Mouse (Mus musculus): ENCODE data around the gene Rnf123. TPM values are rescaled to one million over a fixed set of nuclear protein-coding genes. Genes with fewer than 3 reads are reported as not detected.

Gene Rnf123
- total RNA-seq (2022), result 100 to 1,000 TPM in 3 of 4 experiments, 10 to 100 TPM in 1; 89.0 to 123 (median 115) TPM

DNA sequence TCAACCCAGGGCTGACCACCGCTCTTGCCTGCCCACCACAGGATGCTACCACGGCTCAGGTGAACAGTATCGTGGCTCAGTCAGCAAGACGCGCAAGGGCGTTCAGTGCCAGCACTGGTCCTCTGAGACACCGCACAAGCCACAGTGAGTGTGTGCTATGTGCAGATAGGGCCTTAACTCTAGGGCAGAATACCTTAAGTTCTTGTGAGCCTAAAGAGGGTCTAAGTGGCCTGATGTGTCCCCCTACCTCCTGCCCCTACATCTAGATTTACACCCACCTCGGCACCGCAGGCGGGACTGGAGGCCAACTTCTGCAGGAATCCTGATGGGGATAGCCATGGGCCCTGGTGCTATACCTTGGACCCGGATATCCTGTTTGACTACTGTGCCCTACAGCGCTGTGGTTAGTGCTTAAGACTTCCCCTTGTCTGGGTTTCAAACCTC lies at the start of gene Rnf123:
Gene Rnf123 (minus strand): TSS at position 359 of the 444 bp plus-strand sequence.
- DNase-seq (ENCODE audit: low spot score in 2 of 2), result no peak

DNA sequence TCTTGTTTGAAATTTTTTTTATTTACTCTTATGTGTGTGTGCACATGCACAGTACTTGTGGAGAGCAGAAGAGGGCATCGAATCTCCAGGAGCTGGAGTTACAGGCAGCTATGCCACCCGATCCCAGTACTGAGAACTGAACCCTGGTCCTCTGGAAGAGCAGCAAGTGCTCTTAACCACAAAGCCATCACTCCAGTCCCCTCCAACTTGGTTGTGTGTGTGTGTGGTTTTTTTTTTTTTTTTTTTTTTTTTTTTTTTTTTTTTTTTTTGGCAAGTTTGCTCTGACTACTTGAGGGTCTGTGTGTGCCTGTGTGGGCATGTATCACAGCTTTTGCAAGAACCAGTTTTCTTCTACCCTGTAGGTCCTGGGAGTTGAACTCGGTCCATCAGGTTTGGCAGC lies 49.2 kb upstream of the Rnf123 start:
- no peak for DNase-seq (ENCODE audit: low spot score in 2 of 2)

DNA sequence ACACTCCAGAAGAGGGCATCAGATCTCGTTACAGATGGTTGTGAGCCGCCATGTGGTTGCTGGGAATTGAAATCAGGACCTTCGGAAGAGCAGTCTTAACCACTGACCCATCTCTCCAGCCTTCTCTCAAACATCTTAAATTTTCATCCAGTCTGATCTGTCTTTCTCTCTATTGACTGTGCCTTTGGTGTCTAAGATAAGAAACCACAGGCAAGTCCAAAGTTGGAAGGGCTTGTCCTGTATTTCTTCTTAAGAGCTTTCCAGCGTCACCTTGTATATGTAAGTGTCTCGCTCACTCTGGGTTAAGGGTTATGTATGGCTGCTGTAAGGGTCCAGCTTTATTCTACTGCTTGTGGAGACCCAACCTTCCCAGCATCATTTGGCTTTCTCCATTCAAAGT lies 48.4 kb upstream of the Rnf123 start:
- DNase-seq (ENCODE audit: low spot score in 2 of 2), result no peak

GRCm38 (mm10) chr9:108129042-108129948 lies 46.1 kb upstream of the Rnf123 start:
- no peak for DNase-seq (ENCODE audit: low spot score in 2 of 2)

DNA sequence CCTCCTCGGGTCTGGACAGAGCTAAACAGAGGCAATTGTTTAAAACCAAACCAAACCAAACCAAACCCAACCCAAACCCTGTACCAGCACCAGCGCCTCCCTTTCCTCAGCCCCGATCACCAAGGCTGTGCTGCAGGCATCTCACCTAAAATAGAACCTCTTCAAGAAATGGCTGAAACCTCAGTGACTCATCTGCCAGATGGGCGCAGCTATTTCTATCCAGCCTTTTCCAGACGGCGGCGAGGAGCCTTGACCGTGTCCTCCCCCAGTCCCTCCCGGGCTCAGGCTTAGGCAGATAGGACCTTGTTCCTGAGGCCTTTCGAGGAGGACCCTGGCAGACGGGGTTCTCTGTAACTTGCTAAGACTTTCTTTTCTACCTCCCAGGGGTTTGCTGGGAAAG lies 45.1 kb upstream of the Rnf123 start:
- peak in 1 of 2 experiments; percentile 59 for DNase-seq (ENCODE audit: low spot score in 2 of 2)

DNA sequence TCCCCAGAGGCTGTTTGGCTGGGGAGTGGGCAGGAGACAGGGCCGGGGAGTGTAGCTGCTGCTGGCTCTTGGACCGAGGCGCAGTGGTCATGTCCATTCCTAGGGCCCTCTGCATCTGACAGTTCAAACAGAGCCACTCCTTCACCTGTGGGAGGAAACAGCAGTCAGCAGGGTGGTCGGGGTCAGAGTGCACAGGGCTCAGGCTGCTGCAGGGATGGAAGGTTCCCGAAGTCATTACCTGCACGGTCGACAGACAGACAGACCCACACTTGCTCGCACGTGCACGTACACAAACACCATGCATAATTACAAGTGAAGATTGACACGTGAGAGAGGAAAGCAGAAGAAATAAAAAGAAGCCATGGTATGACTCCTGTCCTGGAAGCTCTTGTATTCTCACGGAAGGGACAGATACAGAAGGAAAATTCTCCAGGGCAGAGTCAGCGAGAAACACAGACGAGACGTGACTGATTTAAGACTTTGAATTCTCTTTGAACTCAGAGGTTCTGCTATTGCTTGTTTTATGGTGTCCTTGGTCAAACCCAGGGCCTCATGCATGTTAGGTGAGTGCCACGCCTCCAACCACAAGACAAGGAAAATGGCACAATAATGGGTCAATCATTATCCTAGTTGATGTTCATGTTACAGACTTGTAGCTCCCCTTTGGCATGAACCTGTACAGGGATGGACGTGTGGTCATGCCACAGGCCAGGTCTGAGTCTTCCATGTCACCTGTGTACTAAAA lies 43.5 kb upstream of the Rnf123 start:
- no peak for DNase-seq (ENCODE audit: low spot score in 2 of 2)

DNA sequence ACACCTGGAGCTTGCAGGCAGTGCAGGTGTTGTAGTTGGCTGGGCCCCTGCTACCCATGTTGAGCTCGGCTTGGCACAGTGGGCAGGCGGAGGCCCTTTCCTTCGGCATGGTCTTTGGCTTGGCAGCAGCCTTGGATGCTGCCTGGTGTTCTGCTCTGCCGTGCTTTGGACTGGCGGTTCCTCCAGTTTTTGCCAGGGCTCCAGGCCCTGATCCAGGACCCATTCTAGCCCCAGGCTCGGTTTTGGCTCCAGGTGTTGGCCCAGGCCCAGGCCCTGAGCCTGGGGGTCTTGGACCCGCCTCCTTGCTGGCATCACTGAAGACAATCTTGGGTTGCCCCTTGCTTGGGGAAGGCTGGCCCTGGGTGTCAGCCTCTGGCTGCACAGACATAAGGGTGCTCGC lies 42.6 kb upstream of the Rnf123 start:
- DNase-seq (ENCODE audit: low spot score in 2 of 2), result no peak

GRCm38 (mm10) chr9:108123916-108124315 lies 40.8 kb upstream of the Rnf123 start:
- no peak for DNase-seq (ENCODE audit: low spot score in 2 of 2)

- no peak for DNase-seq (ENCODE audit: low spot score in 2 of 2)
These were observed 38.2 kb upstream of the Rnf123 start for GRCm38 (mm10) chr9:108121170-108121969.

DNA sequence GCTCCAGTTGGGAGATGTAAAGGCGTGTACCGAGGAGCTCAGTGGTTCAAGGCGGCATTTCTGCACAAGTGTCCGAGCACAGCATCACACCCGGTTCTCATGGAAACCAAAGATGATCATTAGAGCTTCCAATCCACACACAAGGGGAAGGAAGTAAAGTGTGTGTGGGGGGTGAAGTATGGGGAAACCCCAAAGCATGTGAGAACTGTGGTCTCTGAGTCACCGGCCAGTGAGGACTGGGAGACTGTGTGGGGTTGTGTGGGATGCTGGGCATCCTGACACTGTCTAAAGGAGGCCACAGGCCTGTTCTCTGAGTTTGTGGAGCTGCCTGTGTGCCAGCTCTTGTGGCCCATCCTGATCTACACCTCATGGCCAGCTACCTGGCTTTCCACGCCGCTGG lies 37.5 kb upstream of the Rnf123 start:
- no peak for DNase-seq (ENCODE audit: low spot score in 2 of 2)

DNA sequence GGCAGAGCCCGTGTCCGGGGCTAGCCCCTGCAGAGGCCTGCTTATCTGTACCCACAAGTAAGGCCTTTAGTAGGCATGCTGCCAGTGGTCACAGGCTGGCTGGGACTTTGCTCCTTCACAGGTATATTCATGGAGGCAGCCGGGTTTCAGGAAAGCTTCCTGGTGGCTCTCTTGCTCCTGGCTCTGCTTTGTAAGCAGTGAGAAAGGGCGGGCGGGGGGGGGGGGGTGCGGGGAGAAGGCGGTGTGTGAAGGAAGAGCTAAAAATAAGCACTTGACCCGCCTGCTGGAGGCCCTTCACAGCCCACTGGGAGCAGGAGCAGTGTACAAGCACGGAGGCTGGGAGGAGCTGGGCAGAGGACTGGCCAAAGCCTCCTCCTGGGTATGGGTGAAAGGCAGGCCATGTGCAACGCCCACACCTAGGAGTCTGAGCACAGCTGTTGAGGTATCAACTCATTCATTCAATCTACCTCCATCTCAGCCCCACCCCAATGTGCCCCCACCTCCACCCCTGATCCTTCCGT lies 36.8 kb upstream of the Rnf123 start:
- DNase-seq (ENCODE audit: low spot score in 2 of 2), result no peak

- DNase-seq (ENCODE audit: low spot score in 2 of 2), result no peak
These were observed 34.0 kb upstream of the Rnf123 start for GRCm38 (mm10) chr9:108117143-108117542.

DNA sequence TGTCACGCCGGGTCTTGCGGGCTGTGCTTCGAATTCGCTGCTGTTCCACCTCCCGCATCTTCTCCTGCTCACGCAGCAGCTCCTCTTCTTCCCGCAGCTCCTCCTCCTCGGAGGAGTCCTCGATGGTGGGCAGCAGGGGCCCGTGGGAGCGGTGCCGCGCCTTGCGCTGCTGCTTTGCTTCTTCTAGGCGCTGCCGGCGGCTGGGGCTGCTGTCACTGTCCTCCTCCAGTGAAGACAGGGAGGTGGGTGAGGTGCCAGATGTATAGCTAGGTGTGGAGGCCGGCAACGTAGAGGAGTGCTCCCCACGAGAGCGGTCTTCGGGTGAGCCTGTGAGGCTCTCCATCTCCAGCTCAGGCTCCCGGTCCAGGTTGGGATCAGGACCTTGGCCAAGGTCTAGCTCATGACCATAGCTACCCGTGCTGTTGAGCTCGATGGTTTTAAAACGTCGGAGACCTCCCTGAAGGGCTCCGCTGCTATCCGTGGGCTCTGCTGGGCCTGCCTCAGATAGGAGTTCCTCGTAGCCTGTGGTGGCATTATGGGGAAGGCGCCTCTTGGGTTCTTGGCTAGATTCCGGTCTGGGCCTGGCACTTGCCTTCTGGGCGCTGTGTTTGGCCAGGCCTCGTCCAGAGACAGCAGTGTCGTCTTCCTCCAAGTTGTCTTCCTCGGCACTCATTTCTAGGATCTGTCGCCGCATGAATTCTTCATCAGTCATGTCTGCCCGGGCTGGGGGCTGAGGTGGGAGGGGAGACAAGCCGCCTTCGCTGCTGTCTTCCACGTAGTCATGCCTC lies 32.3 kb upstream of the Rnf123 start:
- no peak for DNase-seq (ENCODE audit: low spot score in 2 of 2)

GRCm38 (mm10) chr9:108112719-108113340 lies 29.7 kb upstream of the Rnf123 start:
- DNase-seq (ENCODE audit: low spot score in 2 of 2), result no peak

GRCm38 (mm10) chr9:108111593-108112121 lies 28.5 kb upstream of the Rnf123 start:
- DNase-seq (ENCODE audit: low spot score in 2 of 2), result no peak

- no peak for DNase-seq (ENCODE audit: low spot score in 2 of 2)
These were observed 28.0 kb upstream of the Rnf123 start for GRCm38 (mm10) chr9:108111101-108111592.

GRCm38 (mm10) chr9:108110160-108110559 lies 27.0 kb upstream of the Rnf123 start:
- DNase-seq (ENCODE audit: low spot score in 2 of 2), result no peak

- DNase-seq (ENCODE audit: low spot score in 2 of 2), result no peak
These were observed 24.7 kb upstream of the Rnf123 start for GRCm38 (mm10) chr9:108107867-108108266.

- DNase-seq (ENCODE audit: low spot score in 2 of 2), result no peak
These were observed 22.9 kb upstream of the Rnf123 start for GRCm38 (mm10) chr9:108106090-108106489.

DNA sequence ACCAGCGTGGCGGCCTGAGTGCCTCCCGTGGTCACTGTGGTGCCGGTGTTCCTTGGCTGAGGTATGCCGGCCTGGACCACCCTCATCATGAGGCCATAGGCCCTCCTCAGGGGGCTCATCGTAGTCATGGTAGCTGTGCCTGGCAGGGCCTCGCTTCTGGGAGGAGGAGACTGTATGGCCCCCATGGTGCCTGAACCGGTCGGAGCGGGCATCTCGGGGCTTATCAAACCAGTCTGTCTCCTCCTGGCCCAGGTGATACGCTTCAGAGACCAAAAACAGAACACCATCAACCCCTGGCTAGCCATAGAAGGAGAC lies 22.4 kb upstream of the Rnf123 start:
- DNase-seq (ENCODE audit: low spot score in 2 of 2), result no peak

Data from layer of hippocampus, adult 8-10 months (tissue).